Mouse (Mus musculus): ENCODE measurements around the gene Fam210b. TPM values are rescaled to one million over a fixed set of nuclear protein-coding genes. Genes with fewer than 3 reads are reported as not detected.

Gene Fam210b
- polyA plus RNA-seq, 1 experiment from 2014 or later, result 20.1 TPM

- Histone ChIP-seq H3K36me3 (ENCODE audit: control insufficient read depth, insufficient read depth, low read length) (peaks cover 24% of the 10 kb centered on the region; the same call in 1 of the 2 replicates), H3K4me3 (ENCODE audit: low read depth, low read length) (no peak overlapping the region), H3K4me2 (ENCODE audit: low read depth, low read length, severe bottlenecking) (no peak overlapping the region), H3K9me3 (ENCODE audit: control insufficient read depth, low read length) (no peaks in the 10 kb centered on the region), H3K9ac (ENCODE audit: low read length) (no peak overlapping the region), H3K27ac (ENCODE audit: low read depth, low read length) (no peak overlapping the region), H3K4me1 (replicated peaks; ENCODE audit: control insufficient read depth, insufficient read depth, low read length) (no peaks in the 10 kb centered on the region), H3K27me3 (ENCODE audit: control insufficient read depth, insufficient read depth, low read length) (no peaks in the 10 kb centered on the region)
- DNase-seq (ENCODE audit: low spot score), result no peak
- no peak for ATAC-seq (replicated peaks; ENCODE audit: low FRiP score)
- 92% methylated on average over 11 of the region's 11 CpGs for WGBS
Observed at GRCm38 (mm10) chr2:172381341-172381740, 36.0 kb downstream of the Fam210b start.

GRCm38 (mm10) chr2:172381898-172382297, 36.5 kb downstream of the Fam210b start:
- Histone ChIP-seq H3K9me3 (ENCODE audit: control insufficient read depth, low read length) (no peaks in the 10 kb centered on the region), H3K4me1 (replicated peaks; ENCODE audit: control insufficient read depth, insufficient read depth, low read length) (no peaks in the 10 kb centered on the region), H3K4me2 (ENCODE audit: low read depth, low read length, severe bottlenecking) (no peak overlapping the region), H3K27ac (ENCODE audit: low read depth, low read length) (no peak overlapping the region), H3K9ac (ENCODE audit: low read length) (no peak overlapping the region), H3K4me3 (ENCODE audit: low read depth, low read length) (no peak overlapping the region), H3K27me3 (ENCODE audit: control insufficient read depth, insufficient read depth, low read length) (no peaks in the 10 kb centered on the region), H3K36me3 (ENCODE audit: control insufficient read depth, insufficient read depth, low read length) (peaks cover 24% of the 10 kb centered on the region; the same call in 1 of the 2 replicates)
- DNase-seq (ENCODE audit: low spot score) (no peak), ATAC-seq (replicated peaks; ENCODE audit: low FRiP score) (no peak)
- 92% methylated on average over 12 of the region's 12 CpGs for WGBS

GRCm38 (mm10) chr2:172384715-172385114, 39.4 kb downstream of the Fam210b start:
- Histone ChIP-seq H3K4me3 (ENCODE audit: low read depth, low read length) (no peak overlapping the region), H3K9ac (ENCODE audit: low read length) (no peak overlapping the region)
- WGBS, result 95% methylated on average over 3 of the region's 3 CpGs

GRCm38 (mm10) chr2:172390341-172390740, 45.0 kb downstream of the Fam210b start:
- Histone ChIP-seq H3K27me3 (ENCODE audit: control insufficient read depth, insufficient read depth, low read length) (no peaks in the 10 kb centered on the region), H3K4me2 (ENCODE audit: low read depth, low read length, severe bottlenecking) (no peak overlapping the region), H3K4me3 (ENCODE audit: low read depth, low read length) (no peak overlapping the region), H3K36me3 (ENCODE audit: control insufficient read depth, insufficient read depth, low read length) (no peaks in the 10 kb centered on the region), H3K9ac (ENCODE audit: low read length) (no peak overlapping the region), H3K9me3 (ENCODE audit: control insufficient read depth, low read length) (no peaks in the 10 kb centered on the region), H3K4me1 (replicated peaks; ENCODE audit: control insufficient read depth, insufficient read depth, low read length) (no peaks in the 10 kb centered on the region), H3K27ac (ENCODE audit: low read depth, low read length) (no peak overlapping the region)
- DNase-seq (ENCODE audit: low spot score) (no peak), ATAC-seq (replicated peaks; ENCODE audit: low FRiP score) (no peak)
- 53% methylated on average over 6 of the region's 6 CpGs for WGBS

More at GRCm38 (mm10) chr2:172384715-172385114, 39.4 kb downstream of the Fam210b start:
- ATAC-seq (replicated peaks; ENCODE audit: low FRiP score) (no peak), DNase-seq (ENCODE audit: low spot score) (no peak)
- Histone ChIP-seq H3K36me3 (ENCODE audit: control insufficient read depth, insufficient read depth, low read length) (peaks cover 12% of the 10 kb centered on the region; the same call in 1 of the 2 replicates), H3K9me3 (ENCODE audit: control insufficient read depth, low read length) (no peaks in the 10 kb centered on the region), H3K4me2 (ENCODE audit: low read depth, low read length, severe bottlenecking) (no peak overlapping the region), H3K4me1 (replicated peaks; ENCODE audit: control insufficient read depth, insufficient read depth, low read length) (no peaks in the 10 kb centered on the region), H3K27ac (ENCODE audit: low read depth, low read length) (no peak overlapping the region), H3K27me3 (ENCODE audit: control insufficient read depth, insufficient read depth, low read length) (no peaks in the 10 kb centered on the region)

- no peaks in the 10 kb centered on the region for H3K27me3 ChIP-seq (ENCODE audit: control insufficient read depth, insufficient read depth, low read length)
- H3K27ac ChIP-seq (ENCODE audit: low read depth, low read length), result no peak overlapping the region
- no peak overlapping the region for H3K9ac ChIP-seq (ENCODE audit: low read length)
- no peak for ATAC-seq (replicated peaks; ENCODE audit: low FRiP score)
- no peaks in the 10 kb centered on the region for H3K9me3 ChIP-seq (ENCODE audit: control insufficient read depth, low read length)
- no peaks in the 10 kb centered on the region for H3K4me1 ChIP-seq (replicated peaks; ENCODE audit: control insufficient read depth, insufficient read depth, low read length)
- no peak overlapping the region for H3K4me2 ChIP-seq (ENCODE audit: low read depth, low read length, severe bottlenecking)
- WGBS, result 83% methylated on average over 10 of the region's 10 CpGs
- no peak overlapping the region for H3K4me3 ChIP-seq (ENCODE audit: low read depth, low read length)
- no peaks in the 10 kb centered on the region for H3K36me3 ChIP-seq (ENCODE audit: control insufficient read depth, insufficient read depth, low read length)
- DNase-seq (ENCODE audit: low spot score), result no peak
Observed at GRCm38 (mm10) chr2:172392041-172392521, 46.7 kb downstream of the Fam210b start.

GRCm38 (mm10) chr2:172393391-172394051, 48.2 kb downstream of the Fam210b start, which contains the start of gene Cass4:
Gene Cass4 (plus strand): TSS chr2:172393794.
- no peak within 1 kb of the TSS for H3K9ac ChIP-seq (ENCODE audit: low read length)
- H3K9me3 ChIP-seq (ENCODE audit: control insufficient read depth, low read length), result no peaks in the 10 kb centered on the region
- ATAC-seq (replicated peaks; ENCODE audit: low FRiP score) (no peak), DNase-seq (ENCODE audit: low spot score) (no peak)
- no peak within 1 kb of the TSS for H3K27ac ChIP-seq (ENCODE audit: low read depth, low read length)
- H3K4me1 ChIP-seq (replicated peaks; ENCODE audit: control insufficient read depth, insufficient read depth, low read length), result no peaks in the 10 kb centered on the region
- WGBS, result 45% methylated on average over 13 of the region's 13 CpGs
- H3K4me3 ChIP-seq (ENCODE audit: low read depth, low read length), result no peak within 1 kb of the TSS
- no peak within 1 kb of the TSS for H3K4me2 ChIP-seq (ENCODE audit: low read depth, low read length, severe bottlenecking)
- H3K27me3 ChIP-seq (ENCODE audit: control insufficient read depth, insufficient read depth, low read length), result no peaks in the 10 kb centered on the region
- H3K36me3 ChIP-seq (ENCODE audit: control insufficient read depth, insufficient read depth, low read length), result no peaks in the 10 kb centered on the region

GRCm38 (mm10) chr2:172394052-172394392, 48.7 kb downstream of the Fam210b start:
- ATAC-seq (replicated peaks; ENCODE audit: low FRiP score), result no peak
- 73% methylated on average over 2 of the region's 2 CpGs for WGBS
- Histone ChIP-seq H3K4me2 (ENCODE audit: low read depth, low read length, severe bottlenecking) (no peak overlapping the region), H3K27me3 (ENCODE audit: control insufficient read depth, insufficient read depth, low read length) (no peaks in the 10 kb centered on the region), H3K27ac (ENCODE audit: low read depth, low read length) (no peak overlapping the region), H3K9ac (ENCODE audit: low read length) (no peak overlapping the region), H3K4me3 (ENCODE audit: low read depth, low read length) (no peak overlapping the region), H3K36me3 (ENCODE audit: control insufficient read depth, insufficient read depth, low read length) (no peaks in the 10 kb centered on the region), H3K4me1 (replicated peaks; ENCODE audit: control insufficient read depth, insufficient read depth, low read length) (no peaks in the 10 kb centered on the region), H3K9me3 (ENCODE audit: control insufficient read depth, low read length) (no peaks in the 10 kb centered on the region)
- DNase-seq (ENCODE audit: low spot score), result no peak

- Histone ChIP-seq H3K4me2 (ENCODE audit: low read depth, low read length, severe bottlenecking) (no peak overlapping the region), H3K4me3 (ENCODE audit: low read depth, low read length) (no peak overlapping the region), H3K4me1 (replicated peaks; ENCODE audit: control insufficient read depth, insufficient read depth, low read length) (no peaks in the 10 kb centered on the region), H3K27ac (ENCODE audit: low read depth, low read length) (no peak overlapping the region), H3K27me3 (ENCODE audit: control insufficient read depth, insufficient read depth, low read length) (no peaks in the 10 kb centered on the region), H3K9ac (ENCODE audit: low read length) (no peak overlapping the region), H3K9me3 (ENCODE audit: control insufficient read depth, low read length) (no peaks in the 10 kb centered on the region), H3K36me3 (ENCODE audit: control insufficient read depth, insufficient read depth, low read length) (no peaks in the 10 kb centered on the region)
- 74% methylated on average over 4 of the region's 4 CpGs for WGBS
- DNase-seq (ENCODE audit: low spot score), result no peak
- no peak for ATAC-seq (replicated peaks; ENCODE audit: low FRiP score)
Observed at GRCm38 (mm10) chr2:172394671-172395070, 49.3 kb downstream of the Fam210b start.

- no peak for DNase-seq (ENCODE audit: low spot score)
- Histone ChIP-seq H3K4me3 (ENCODE audit: low read depth, low read length) (no peak overlapping the region), H3K9ac (ENCODE audit: low read length) (no peak overlapping the region), H3K4me2 (ENCODE audit: low read depth, low read length, severe bottlenecking) (no peak overlapping the region), H3K27me3 (ENCODE audit: control insufficient read depth, insufficient read depth, low read length) (no peaks in the 10 kb centered on the region), H3K9me3 (ENCODE audit: control insufficient read depth, low read length) (no peaks in the 10 kb centered on the region), H3K36me3 (ENCODE audit: control insufficient read depth, insufficient read depth, low read length) (no peaks in the 10 kb centered on the region), H3K4me1 (replicated peaks; ENCODE audit: control insufficient read depth, insufficient read depth, low read length) (0 out of 2 replicates have a peak, but pooled peaks cover 2% of the 10 kb centered on the region), H3K27ac (ENCODE audit: low read depth, low read length) (no peak overlapping the region)
- 46% methylated on average over 9 of the region's 9 CpGs for WGBS
- ATAC-seq (replicated peaks; ENCODE audit: low FRiP score), result no peak
Observed at GRCm38 (mm10) chr2:172395961-172396360, 50.6 kb downstream of the Fam210b start.
